Mouse (Mus musculus) E14TG2a.4 (cell line): ENCODE results near the gene Lman2.

ENCODE experiments used
- CTCF ChIP-seq: conservative IDR thresholded peaks from 2 replicates; pipeline ENCODE4 v1.5.1; 2014; ENCODE audit warnings: low read length
- NANOG ChIP-seq: IDR thresholded peaks from 2 replicates; pipeline ENCODE4 v1.6.1; 2014; ENCODE audit warnings: borderline replicate concordance, low read length, mixed read lengths
- POU5F1 ChIP-seq: IDR thresholded peaks from 2 replicates; pipeline ENCODE4 v1.6.1; 2014; ENCODE audit warnings: low read length, borderline replicate concordance

DNA sequence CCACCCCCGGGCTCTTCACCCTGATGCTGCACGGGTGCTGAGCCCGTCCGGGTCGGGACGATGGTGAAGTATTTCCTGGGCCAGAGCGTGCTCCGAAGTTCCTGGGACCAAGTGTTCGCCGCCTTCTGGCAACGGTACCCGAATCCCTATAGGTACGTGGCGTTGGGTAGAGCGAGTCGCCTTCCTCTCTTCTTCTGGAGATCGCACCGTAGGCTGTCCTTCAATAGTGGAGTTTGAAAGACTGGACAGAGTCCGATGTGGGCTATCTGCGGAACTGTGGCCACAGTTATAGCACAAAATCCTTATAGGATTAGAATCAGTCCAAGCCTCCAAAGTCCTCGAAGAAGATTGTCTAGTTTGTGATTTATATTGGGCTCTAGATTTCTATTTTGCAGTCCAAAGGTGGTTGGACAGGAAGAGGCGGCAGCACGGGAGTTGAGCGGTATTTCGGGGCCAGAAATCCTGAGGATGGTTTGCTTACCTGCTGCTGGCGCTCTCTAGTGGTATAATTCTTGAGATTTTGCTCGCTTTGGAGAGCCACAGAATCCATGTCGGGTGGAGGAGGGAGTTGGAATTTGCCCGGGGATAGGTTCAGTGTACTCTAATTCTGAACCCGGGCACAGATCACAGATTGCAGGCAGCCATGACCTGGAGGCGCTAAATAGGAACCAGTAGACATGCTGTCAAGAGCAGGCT lies 40.3 kb downstream of the Lman2 start:
- TF ChIP-seq CTCF (0 out of 2 replicates have a peak, but pooled peaks have one; percentile 4), NANOG (no peak), POU5F1 (no peak)
